Mouse (Mus musculus): Measurements from ENCODE around the gene Grk2.
"Not testable (repeated sequence)": the region's sequence is repeated elsewhere in the genome, so short reads cannot be mapped to it uniquely, and the experiment has no call there.

Gene Grk2

GRCm38 (mm10) chr19:4268566-4269361 lies 37.3 kb downstream of the Grk2 start, which contains the start of gene Ssh3:
Gene Ssh3, minus strand, starts transcription at chr19:4269180.
- DNase-seq = no peak

DNA sequence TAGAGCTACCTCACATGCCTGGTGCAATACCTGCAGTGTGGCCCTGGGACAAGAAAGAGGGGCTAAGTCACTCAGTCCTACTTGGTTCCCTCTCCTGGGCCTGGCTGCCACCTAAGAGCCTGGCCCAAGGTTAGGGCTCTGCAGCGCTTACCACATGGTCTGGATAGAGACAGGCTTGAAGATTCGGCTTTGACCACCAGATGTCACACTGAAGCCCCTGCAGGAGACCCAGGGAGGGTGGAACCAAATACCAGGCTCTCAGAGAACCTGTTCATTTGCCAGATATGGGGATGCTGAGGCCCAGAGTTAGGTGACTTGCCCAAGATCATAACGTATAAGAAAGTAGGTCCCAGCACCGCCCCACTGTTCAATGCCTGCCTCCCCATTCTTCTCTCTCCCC lies 40.1 kb downstream of the Grk2 start:
- no peak for DNase-seq

DNA sequence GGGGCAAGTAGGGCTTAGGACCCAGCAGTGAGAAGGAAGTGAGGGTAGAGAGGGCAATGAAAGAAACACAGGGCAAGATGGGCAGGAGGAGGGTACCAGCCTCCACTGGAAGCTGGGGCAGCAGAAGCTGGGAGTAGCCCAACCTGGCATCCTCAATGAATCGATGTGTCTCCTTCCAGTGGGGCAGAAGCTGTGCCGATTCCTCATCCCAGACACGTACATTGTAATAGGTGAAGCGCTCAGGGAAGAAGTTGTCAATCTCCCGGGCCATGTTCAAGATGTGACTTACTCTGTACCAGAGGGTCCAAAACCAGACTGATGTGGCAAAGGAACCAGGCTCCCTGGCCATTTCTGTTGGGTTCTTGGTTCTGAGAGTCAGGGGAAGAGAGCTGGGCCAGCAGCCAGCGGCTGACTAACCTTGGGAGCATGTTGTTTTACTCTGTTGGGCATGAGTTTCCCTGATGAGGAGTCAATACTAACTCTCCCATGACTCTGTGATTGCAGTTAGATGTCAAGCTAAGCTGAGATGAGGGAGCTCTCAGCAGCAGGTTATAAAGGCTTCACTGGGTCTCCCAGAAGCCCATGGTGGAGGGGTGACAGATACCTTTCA lies 41.7 kb downstream of the Grk2 start:
- DNase-seq = no peak

DNA sequence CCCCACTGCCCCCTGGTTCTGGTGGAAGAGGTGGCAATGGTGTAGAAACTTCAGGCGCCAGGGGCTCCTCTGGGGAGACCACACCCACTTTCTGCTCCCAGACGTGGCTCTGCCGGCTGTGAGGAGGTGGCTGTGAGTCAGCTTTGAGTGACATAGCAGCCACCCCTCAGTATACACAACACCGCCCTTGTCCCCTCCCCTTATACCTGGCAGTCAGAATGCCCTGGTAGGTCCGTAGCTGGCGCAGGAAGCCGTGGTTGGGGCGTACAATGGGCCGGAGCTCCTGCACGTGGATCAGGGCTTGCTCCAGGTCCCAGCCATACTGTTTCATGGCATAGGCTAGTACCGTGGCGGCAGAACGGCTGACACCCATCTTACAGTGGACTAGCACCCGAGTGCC lies 42.3 kb downstream of the Grk2 start:
- no peak for DNase-seq

DNA sequence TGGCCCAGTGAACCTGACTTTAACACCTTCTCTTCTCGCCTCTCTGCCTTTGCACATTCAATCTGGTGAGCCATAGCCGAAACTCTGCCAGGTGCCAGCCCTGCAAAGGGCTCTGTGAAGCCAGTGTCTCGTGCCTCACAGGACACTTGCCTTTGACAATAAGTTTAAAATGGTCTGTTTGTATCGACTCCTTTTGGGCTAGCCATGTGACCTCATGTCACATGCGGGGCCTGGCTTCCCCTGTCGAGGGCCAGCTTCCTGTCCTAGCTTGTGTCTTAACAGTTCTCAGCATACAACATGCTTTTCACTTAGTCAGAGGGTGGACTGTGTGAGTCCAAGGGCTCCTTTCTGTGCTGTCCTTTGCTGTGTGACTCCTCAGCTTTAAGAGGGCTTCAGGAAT lies 43.3 kb downstream of the Grk2 start:
- DNase-seq = no peak

- no peak for DNase-seq
These were observed 44.9 kb downstream of the Grk2 start for GRCm38 (mm10) chr19:4261038-4261698.

DNA sequence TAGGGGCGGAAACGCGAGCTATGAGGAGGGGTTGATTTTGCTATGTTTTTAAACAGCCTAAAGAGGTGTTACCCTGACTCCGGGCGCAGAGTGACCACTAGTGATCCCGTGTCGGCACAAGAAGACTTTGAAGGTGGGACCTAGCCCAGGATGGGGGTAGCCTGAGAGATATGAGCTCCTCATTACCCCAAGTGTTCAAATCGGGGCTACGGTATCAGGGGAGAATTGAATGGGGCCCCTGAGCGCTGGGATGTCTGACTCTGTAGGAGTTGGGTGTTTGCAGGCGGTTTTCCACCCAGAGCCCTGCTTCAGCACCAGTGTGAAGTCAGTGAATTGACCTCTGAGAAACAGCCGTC lies 48.1 kb downstream of the Grk2 start:
- no peak for DNase-seq

- peak; percentile 96 for DNase-seq
These were observed 48.7 kb downstream of the Grk2 start for GRCm38 (mm10) chr19:4257216-4257896.

DNA sequence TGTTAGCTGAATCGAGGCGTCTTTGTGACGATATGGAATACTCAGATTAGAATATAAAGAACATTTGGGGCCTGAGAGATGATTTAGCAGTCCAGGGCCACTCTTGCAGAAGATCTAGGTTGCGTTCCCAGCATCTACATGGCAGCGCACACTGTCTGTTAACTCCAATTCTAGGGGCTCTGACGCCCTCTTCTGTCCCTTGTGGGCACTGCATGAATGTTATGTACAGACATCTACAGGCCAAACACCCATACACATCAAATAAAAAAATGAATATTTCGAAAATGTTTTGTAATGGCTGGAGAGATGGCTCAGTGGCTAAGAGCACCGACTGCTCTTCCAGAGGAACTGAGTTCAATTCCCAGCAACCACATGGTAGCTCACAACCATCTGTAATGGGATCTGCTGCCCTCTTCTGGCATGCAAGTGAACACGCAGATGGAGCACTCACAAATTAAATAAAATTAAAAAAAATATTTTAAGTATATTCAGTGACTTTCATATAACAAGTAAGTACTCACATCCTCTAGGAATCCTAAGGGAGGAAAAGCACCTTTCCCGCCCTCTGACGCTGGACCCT lies 50.3 kb downstream of the Grk2 start:
- no peak for DNase-seq

DNA sequence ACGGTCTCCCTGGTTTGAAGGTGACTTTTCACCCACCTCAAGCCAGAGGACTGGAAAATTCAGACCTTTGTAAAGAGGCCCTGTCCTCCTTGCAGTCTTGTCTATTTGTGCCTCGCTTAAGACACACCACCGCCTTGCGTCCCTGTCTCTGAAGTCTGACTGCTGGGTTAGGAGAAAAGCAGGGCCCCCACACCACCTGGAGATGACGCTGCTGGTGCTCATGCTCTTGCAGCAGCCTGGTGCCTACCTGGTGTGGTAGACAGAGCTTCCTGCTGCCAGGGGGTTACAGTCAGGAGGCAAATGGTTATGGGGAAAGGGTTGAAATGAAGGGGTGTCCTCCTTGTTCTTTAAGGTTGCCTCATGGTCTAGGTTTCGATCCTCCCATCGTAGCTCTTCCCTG lies 51.8 kb downstream of the Grk2 start:
- no peak for DNase-seq

- not testable (repeated sequence) for DNase-seq
These were observed 57.3 kb downstream of the Grk2 start for GRCm38 (mm10) chr19:4248683-4249082.

- no peak for DNase-seq
These were observed 59.0 kb downstream of the Grk2 start for GRCm38 (mm10) chr19:4247010-4247409.

DNA sequence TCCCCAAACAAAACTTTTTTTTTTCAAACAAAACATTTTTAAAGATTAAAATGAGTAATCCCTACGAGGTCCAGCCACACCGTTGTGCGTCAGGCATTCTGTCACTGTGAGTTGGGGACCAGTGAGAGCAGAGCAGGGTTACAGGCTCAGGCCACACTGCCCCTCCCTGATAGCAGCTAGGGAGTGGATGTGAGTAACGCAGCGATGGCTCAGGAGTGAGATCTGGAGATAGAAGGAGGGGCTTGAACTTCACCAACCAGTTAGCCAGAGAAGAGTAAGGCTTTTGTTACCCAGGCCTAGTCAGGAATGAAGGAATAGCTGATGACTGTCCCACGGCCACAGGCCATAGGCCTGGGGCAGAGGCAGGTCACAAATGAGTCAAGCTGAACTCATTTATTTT lies 61.2 kb downstream of the Grk2 start:
- DNase-seq = no peak

- DNase-seq = no peak
These were observed 63.6 kb downstream of the Grk2 start for GRCm38 (mm10) chr19:4242416-4242815.

DNA sequence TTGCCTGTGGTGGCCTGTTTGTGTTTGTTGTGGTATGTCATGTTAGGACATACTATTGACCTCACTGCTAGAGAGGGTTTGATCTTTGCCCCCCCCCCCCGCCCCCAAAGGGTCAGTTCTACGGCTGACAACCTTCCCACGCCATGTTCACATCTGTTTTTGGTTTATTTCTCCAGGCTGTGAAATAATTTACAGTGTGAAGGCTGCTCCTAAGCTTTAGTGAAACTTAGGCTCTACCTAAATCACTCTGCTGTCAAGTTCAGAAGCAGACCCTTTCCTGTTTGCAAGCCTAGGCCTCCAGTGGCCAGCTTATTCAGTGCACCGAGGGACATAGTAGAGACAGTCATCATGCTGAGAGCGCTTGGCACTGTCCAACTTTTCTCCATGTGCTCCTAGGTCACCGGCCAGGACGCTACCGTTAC lies 65.8 kb downstream of the Grk2 start:
- no peak for DNase-seq

All from right cerebral cortex, postnatal 4 days (tissue).